Mouse (Mus musculus) liver, embryonic 15.5 days (tissue): ENCODE data around the gene Pgp. TPM values are rescaled to one million over a fixed set of nuclear protein-coding genes. Genes with fewer than 3 reads are reported as not detected.
A peak's percentile ranks its signal among the peaks of the same experiment; 100 is the strongest.
"Not testable (repeated sequence)": the region's sequence is repeated elsewhere in the genome, so short reads cannot be mapped to it uniquely, and the experiment has no call there.

Source experiments
- ATAC-seq: fragments of 200-750 bp; cut with Nextera tagmentation; 2 replicates; pipeline ENCODE4 v1.8.0; 2017; ENCODE audit warnings: moderate number of reproducible peaks, mild to moderate bottlenecking, moderate library complexity; ENCODE audit not compliant: insufficient read depth
- H3K27ac ChIP-seq: fragments of 300-500 bp; sonication (generic); replicated peaks from 2 replicates; pipeline ENCODE4 v1.5.1; 2015; ENCODE audit warnings: mild to moderate bottlenecking, inconsistent platforms
- H3K27me3 ChIP-seq: fragments of 300-500 bp; sonication (generic); 2 replicates; pipeline ENCODE4 v1.6.1; 2015; ENCODE audit warnings: mild to moderate bottlenecking, inconsistent platforms
- H3K36me3 ChIP-seq: fragments of 300-500 bp; sonication (generic); replicated peaks from 2 replicates; pipeline ENCODE4 v1.6.1; 2015; ENCODE audit warnings: moderate library complexity, mild to moderate bottlenecking, inconsistent platforms
- H3K4me1 ChIP-seq: fragments of 300-500 bp; sonication (generic); replicated peaks from 2 replicates; pipeline ENCODE4 v1.6.1; 2015; ENCODE audit warnings: inconsistent platforms
- H3K4me2 ChIP-seq: fragments of 300-500 bp; sonication (generic); 2 replicates; pipeline ENCODE4 v1.6.1; 2015; ENCODE audit warnings: moderate library complexity, mild to moderate bottlenecking, inconsistent platforms
- H3K4me3 ChIP-seq: fragments of 300-500 bp; sonication (generic); replicated peaks from 2 replicates; pipeline ENCODE4 v1.5.1; 2015; ENCODE audit warnings: mild to moderate bottlenecking, inconsistent platforms
- H3K9ac ChIP-seq: fragments of 300-500 bp; sonication (generic); 2 replicates; pipeline ENCODE4 v1.6.1; 2015; ENCODE audit warnings: moderate library complexity, mild to moderate bottlenecking, inconsistent platforms
- H3K9me3 ChIP-seq: fragments of 300-500 bp; sonication (generic); replicated peaks from 2 replicates; pipeline ENCODE4 v1.6.1; 2016; ENCODE audit warnings: inconsistent platforms
- WGBS: fragments of 180-500 bp; shearing (Covaris S2); methylation state at CpG from one replicate; pipeline ENCODE4 v1.1.7; 2015; ENCODE audit warnings: mixed read lengths; ENCODE audit not compliant: insufficient replicate concordance; 5-methylcytosine and 5-hydroxymethylcytosine counted together
- polyA plus RNA-seq: library from polyadenylated mRNA; unstranded; fragments of >200 nt; fragmentation: Nextera tagmentation; extraction: Ambion mirVana; gene quantifications from 2 replicates; pipeline ENCODE4 v1.2.1, GENCODE M21; 2015

Gene Pgp
- polyA plus RNA-seq, result 60.5 and 61.2 TPM in 2 replicates

DNA sequence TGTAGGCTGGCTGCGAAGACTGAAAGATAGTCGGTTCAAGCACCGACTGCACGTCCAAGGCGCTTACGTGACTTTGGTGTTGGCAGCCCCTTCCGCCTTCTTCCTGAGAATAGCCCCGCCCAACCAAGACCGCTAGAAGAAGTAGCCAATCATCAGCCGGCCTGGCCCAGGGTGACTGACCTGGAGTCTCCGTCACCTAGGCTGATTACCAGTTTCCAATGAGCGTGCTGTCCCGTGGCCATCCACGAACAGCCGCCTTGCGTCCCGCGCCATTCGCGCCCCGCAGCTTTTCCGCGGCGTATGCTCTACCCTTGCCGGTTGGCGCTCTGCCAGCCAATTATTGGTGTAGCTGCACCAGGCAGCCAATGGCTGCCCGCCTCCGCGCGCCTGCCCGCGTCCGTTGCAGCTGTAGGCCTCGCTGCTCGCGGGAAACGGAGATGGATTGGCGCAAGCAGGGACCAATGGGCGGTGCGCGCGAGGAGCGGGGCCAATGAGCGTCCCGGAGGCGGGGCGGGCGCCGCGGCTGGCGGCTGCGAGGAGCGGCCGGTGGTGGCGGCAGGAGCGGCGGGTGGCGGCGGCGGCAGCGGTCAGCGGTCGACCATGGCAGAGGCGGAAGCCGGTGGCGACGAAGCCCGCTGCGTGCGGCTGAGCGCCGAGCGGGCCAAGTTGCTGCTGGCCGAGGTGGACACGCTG, at the start of gene Pgp, which contains the start of gene E4f1:
Pgp (plus strand) TSS at position 483 of the 693 bp plus-strand sequence.
E4f1 (minus strand) TSS at position 404 of the 693 bp plus-strand sequence.
- Histone ChIP-seq H3K27me3 (no peaks in the 10 kb centered on the region), H3K4me1 (peaks cover 44% of the 10 kb centered on the region), H3K27ac (peak within 1 kb of the TSS; percentile 97), H3K9ac (peak within 1 kb of the TSS; percentile 96), H3K4me3 (peak within 1 kb of the TSS; percentile 95), H3K36me3 (peaks cover 35% of the 10 kb centered on the region), H3K4me2 (peak within 1 kb of the TSS; percentile 96), H3K9me3 (no peaks in the 10 kb centered on the region)
- WGBS, result under 1% methylated on average over 57 of the region's 75 CpGs
- peak; percentile 98 for ATAC-seq

DNA sequence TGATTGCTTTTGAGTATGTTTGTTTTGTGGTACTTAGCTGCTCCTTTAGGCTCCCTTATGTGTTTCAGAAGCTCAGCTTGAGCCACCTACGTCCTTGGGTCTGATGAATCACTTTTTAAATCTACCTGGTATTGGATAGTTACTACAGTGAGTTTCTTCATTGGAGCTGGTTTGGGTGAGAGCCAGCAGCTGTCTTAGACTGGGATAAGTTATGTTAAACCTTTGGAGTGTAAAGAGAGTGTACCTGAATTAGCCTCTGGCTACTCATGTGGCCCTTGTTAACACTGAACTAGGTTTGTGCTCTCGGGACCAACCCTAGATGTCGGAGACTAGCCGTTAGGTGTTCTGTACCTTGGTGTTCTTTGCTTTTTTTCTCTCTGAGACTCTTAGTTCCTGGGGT, 47.1 kb upstream of the Pgp start:
- H3K9me3 ChIP-seq, result no peaks in the 10 kb centered on the region
- no peak overlapping the region for H3K9ac ChIP-seq
- H3K27ac ChIP-seq, result no peak overlapping the region
- H3K4me2 ChIP-seq, result no peak overlapping the region
- no peak overlapping the region for H3K4me3 ChIP-seq
- no peaks in the 10 kb centered on the region for H3K27me3 ChIP-seq
- 95% methylated on average over 4 of the region's 4 CpGs for WGBS
- no peak for ATAC-seq
- peaks cover 73% of the 10 kb centered on the region for H3K36me3 ChIP-seq
- peaks cover 17% of the 10 kb centered on the region for H3K4me1 ChIP-seq

DNA sequence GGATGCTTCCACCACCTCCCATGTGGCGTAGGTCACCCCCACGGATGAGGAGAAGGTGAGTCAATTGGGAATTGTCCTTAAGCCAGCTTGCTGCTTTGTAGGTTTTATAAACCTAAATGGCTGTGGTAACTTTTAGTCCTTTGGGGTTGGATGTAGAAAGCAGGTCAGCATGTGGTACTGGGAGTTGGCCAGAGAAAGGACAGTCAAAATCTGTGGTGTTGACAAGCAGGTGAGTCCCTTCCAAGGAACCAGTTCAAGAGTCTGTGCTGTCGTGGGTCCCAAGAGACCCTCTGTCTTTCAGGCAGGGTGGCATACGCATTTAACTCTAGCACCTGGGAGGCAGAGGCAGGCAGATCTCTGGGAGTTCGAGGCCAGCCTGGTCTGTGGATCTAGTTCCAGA, 45.7 kb upstream of the Pgp start:
- Histone ChIP-seq H3K4me2 (no peak overlapping the region), H3K9me3 (no peaks in the 10 kb centered on the region), H3K4me3 (no peak overlapping the region), H3K27me3 (no peaks in the 10 kb centered on the region), H3K4me1 (peaks cover 25% of the 10 kb centered on the region), H3K36me3 (peaks cover 59% of the 10 kb centered on the region), H3K27ac (no peak overlapping the region), H3K9ac (no peak overlapping the region)
- WGBS, result 83% methylated on average over 5 of the region's 5 CpGs
- ATAC-seq, result no peak

DNA sequence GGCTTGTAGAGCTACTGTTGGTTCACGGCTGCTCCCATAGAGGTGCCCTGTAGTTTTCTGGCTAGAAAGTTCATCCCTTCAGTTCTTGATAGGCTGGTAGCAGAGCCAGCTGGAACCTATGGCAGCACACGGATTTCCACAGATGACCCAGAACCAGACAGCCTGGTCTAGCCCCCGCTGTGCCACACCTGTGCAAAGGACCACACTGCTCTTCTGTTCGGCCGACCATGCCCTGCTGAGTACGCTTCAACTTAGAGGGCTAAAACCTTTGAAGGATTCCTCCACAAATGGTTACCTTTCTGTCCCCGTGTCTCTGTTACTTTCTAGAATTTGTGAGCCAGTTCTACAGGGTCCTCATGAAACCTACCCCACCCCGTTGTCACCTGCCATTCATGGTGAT, 44.9 kb upstream of the Pgp start:
- H3K9me3 ChIP-seq, H3K27ac ChIP-seq, H3K9ac ChIP-seq, H3K4me2 ChIP-seq, H3K4me3 ChIP-seq, ATAC-seq, H3K27me3 ChIP-seq: not testable (repeated sequence)
- Histone ChIP-seq H3K4me1 (peaks cover 25% of the 10 kb centered on the region), H3K36me3 (peaks cover 51% of the 10 kb centered on the region)
- WGBS, result 87% methylated on average over 6 of the region's 8 CpGs

DNA sequence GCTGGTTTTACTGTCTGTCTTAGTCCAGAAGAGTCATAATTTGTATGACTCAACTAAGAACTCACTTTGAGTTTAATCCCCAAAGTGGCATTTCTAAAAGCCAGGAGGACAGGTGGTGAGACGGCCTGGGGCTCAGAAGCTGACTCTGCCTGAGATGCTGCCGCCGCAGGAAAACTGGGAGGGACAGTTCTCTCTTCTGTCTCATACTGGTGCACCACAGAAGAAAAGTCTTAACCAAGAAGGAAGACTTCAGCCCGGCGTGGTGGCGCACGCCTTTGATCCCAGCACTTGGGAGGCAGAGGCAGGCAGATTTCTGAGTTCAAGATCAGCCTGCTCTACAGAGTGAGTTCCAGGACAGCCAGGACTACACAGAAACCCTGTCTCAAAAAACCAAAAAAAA, 44.3 kb upstream of the Pgp start:
- Histone ChIP-seq H3K4me2 (peak overlapping the region; percentile 83), H3K4me3 (peak overlapping the region; percentile 72), H3K9ac (peak overlapping the region; percentile 79; the same call in 1 of the 2 replicates), H3K36me3 (peaks cover 45% of the 10 kb centered on the region), H3K27me3 (no peaks in the 10 kb centered on the region), H3K27ac (peak overlapping the region; percentile 92; the same call in 1 of the 2 replicates), H3K9me3 (no peaks in the 10 kb centered on the region), H3K4me1 (peaks cover 25% of the 10 kb centered on the region)
- WGBS, result 87% methylated on average over 7 of the region's 7 CpGs
- ATAC-seq, result no peak

DNA sequence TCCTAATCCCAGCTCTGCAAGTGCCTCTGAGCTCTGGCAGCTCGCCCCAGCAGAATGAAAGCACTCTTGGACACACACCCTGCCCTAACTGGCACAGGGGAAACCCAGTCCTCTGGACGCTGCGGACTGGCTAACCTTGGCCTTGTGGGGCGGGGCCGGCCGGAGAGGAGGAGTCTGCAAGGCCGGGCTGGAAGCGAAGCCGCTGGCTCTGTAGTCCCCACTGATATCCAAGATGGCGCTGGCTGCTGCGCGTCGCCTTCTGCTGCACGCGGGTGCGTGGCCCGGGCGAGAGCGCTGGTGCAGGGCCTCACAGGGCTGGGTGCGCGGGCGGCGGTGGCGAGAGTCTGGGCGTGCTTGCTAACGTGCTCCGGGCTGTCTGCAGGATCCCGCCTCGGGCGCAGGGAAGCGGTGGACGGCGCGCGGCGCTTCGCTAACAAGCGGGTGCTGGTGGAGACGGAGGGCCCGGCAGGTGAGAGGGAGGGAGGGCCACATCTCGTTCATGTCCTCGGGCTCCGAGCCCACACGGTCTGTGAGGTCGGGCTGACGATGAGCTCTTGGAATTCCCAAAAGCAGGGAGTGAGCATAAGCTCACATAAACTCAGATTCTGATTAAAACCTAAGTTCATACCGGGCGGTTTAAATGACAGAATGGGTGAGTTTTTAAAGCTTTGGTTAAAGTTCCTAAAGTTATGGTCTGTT, 43.6 kb upstream of the Pgp start, which contains the start of gene Eci1:
Eci1 (plus strand) TSS at position 171 of the 699 bp plus-strand sequence.
- H3K27ac ChIP-seq, result peak within 1 kb of the TSS; percentile 92
- H3K27me3 ChIP-seq, result no peaks in the 10 kb centered on the region
- H3K9ac ChIP-seq, result peak within 1 kb of the TSS; percentile 79
- H3K9me3 ChIP-seq, result no peaks in the 10 kb centered on the region
- peak within 1 kb of the TSS; percentile 83 for H3K4me2 ChIP-seq
- peak within 1 kb of the TSS; percentile 72 for H3K4me3 ChIP-seq
- peaks cover 25% of the 10 kb centered on the region for H3K4me1 ChIP-seq
- peak; percentile 96 for ATAC-seq
- WGBS, result under 1% methylated on average over 48 of the region's 48 CpGs
- peaks cover 38% of the 10 kb centered on the region for H3K36me3 ChIP-seq

DNA sequence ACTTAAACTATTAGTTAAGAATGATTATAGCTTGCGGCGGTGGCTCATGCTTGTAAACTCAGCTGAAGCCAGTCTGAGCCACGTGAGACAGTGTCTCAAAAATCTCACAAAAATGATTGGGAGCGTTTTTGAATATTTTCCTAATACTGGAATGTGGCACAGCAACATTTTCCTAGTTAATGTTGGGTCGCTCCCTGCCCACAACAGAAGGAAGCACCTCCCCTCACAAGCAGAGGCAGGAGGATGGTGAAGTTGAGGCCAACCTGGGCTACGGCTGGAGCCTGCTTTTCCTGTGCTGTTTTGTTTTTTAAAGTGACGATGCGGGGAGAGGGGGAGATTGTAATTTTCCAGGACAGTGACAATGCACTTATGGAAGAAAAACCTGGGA, 43.0 kb upstream of the Pgp start:
- Histone ChIP-seq H3K27me3 (no peaks in the 10 kb centered on the region), H3K36me3 (peaks cover 32% of the 10 kb centered on the region), H3K27ac (peak overlapping the region; percentile 92), H3K4me2 (peak overlapping the region; percentile 83), H3K9ac (peak overlapping the region; percentile 79), H3K4me3 (peak overlapping the region; percentile 72), H3K4me1 (peaks cover 25% of the 10 kb centered on the region), H3K9me3 (no peaks in the 10 kb centered on the region)
- ATAC-seq, result no peak
- WGBS, result 1% methylated on average over 8 of the region's 8 CpGs

DNA sequence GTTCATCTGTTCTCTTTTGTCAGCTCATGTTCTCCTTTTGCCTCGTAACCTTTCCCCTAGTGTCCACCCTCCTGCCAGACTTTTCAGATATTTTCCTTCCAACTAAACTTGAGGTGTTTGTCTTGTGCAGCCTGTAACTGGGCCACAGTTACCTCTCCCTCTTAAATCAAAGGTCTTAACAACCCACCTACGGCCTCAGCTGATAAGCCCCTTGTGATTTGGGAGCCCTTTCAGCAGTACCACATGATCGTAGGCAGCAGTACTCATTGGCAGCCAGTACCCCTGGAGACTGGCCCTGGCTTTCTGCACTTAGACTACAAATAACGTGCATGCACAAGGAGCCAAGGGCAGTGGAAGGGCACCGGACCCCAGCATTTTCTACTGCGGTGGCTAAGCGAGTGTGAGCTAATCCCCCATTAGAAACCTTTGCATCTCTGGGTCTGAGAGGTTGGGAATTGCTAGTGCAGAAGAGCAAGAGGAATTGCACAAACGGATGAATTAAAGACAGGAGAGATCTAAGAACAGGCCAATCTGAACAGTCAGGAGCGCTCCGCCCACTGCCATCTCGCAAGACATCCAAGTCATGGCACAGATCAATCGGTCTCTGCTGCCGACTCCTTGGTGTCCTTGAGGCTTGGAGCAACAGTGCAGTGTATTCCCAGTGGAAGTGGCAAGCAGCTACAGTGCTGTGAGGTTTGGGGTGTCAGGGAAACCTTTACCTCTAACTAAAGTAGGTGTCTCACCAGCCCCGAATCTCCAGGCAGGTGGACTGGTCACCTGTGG, 40.8 kb upstream of the Pgp start:
- WGBS, result 79% methylated on average over 14 of the region's 14 CpGs
- Histone ChIP-seq H3K4me2 (no peak overlapping the region), H3K27ac (no peak overlapping the region), H3K9me3 (no peaks in the 10 kb centered on the region), H3K27me3 (no peaks in the 10 kb centered on the region), H3K9ac (no peak overlapping the region), H3K36me3 (peaks cover 20% of the 10 kb centered on the region), H3K4me3 (no peak overlapping the region), H3K4me1 (peaks cover 25% of the 10 kb centered on the region)
- ATAC-seq, result no peak

DNA sequence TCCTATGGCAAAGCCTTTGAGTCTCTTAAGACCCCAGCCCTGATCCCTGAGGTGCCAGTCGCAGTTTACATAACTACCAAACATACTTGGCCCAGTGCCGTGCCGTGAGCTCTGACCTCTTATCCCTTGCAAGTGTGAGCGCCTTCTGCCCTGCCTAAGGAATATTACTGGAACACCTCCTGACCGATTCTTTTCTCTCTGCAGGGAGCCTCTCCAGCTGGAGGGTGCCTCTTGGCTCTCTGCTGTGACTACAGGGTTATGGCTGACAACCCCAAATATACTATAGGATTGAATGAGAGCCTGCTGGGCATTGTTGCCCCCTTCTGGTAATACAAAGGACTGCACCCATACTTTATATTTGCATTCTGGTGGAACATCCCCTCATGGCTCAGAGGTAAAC, 33.2 kb upstream of the Pgp start:
- no peak for ATAC-seq
- Histone ChIP-seq H3K36me3 (peaks cover 72% of the 10 kb centered on the region), H3K9me3 (no peaks in the 10 kb centered on the region), H3K27ac (no peak overlapping the region), H3K4me1 (no peaks in the 10 kb centered on the region), H3K4me3 (no peak overlapping the region), H3K4me2 (no peak overlapping the region), H3K9ac (no peak overlapping the region), H3K27me3 (no peaks in the 10 kb centered on the region)
- WGBS, result 77% methylated on average over 5 of the region's 5 CpGs

DNA sequence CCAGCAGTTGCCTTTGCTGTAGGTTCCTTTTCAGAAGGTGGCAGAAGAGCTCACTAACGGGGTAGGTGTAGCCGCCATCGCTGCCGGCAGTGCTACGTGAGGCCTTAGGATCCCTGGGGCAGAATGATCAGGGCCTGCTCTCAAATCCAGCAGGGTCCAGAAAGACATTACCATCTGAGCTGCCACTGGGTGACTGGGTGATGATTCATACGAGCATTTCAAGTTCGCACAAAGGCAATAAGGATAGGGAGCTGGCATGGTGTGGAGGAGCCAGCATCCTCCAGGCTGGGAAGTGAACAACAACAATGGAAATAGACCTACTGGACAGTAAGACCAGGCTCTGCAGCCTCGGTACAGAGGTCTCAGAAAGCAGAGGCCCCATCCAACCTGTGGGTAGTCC, 29.8 kb upstream of the Pgp start:
- whole genome bisulfite sequencing, result 86% methylated on average over 8 of the region's 8 CpGs
- no peak overlapping the region for H3K9ac ChIP-seq
- no peak overlapping the region for H3K27ac ChIP-seq
- H3K4me2 ChIP-seq, result no peak overlapping the region
- peaks cover 79% of the 10 kb centered on the region for H3K36me3 ChIP-seq
- no peak overlapping the region for H3K4me3 ChIP-seq
- no peaks in the 10 kb centered on the region for H3K9me3 ChIP-seq
- no peak for ATAC-seq
- H3K4me1 ChIP-seq, result no peaks in the 10 kb centered on the region
- no peaks in the 10 kb centered on the region for H3K27me3 ChIP-seq

DNA sequence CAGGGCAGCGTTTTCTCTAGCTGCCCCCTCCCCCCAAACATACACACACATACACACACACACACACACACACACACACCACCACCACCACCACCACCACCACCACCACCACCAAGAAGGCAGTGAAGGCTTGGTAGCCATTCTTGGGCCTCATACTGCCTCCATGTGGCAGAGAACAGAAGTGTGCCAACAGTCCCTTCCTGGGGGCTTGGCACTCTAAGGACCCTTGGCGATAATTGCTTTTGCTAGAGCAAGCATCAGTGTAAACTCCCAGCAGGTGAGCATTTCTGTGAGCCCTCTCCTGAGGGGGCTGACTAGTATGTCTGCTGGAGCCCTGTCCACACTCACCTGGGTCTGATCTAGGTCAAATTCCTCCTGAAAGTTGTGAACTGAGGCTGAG, 29.0 kb upstream of the Pgp start:
- Histone ChIP-seq H3K9me3 (no peaks in the 10 kb centered on the region), H3K4me2 (no peak overlapping the region), H3K4me1 (no peaks in the 10 kb centered on the region), H3K4me3 (no peak overlapping the region), H3K27ac (no peak overlapping the region), H3K27me3 (no peaks in the 10 kb centered on the region), H3K9ac (no peak overlapping the region), H3K36me3 (peaks cover 82% of the 10 kb centered on the region)
- WGBS, result 66% methylated on average over 2 of the region's 2 CpGs
- no peak for ATAC-seq
